Mouse (Mus musculus) stomach, embryonic 16.5 days (tissue): ENCODE measurements around the gene Clcn1. TPM values are rescaled to one million over a fixed set of nuclear protein-coding genes. Genes with fewer than 3 reads are reported as not detected.
A peak's percentile ranks its signal among the peaks of the same experiment; 100 is the strongest.

ENCODE experiments used
- ATAC-seq: fragments of 200-750 bp; cut with Nextera tagmentation; 2 replicates; pipeline ENCODE4 v1.8.0; 2017; ENCODE audit warnings: moderate number of reproducible peaks, moderate TSS enrichment; ENCODE audit not compliant: insufficient read depth, low FRiP score
- H3K27ac ChIP-seq: fragments of 300-500 bp; sonication (generic); 2 replicates; pipeline ENCODE4 v1.5.1; 2014; ENCODE audit warnings: low read length
- H3K27me3 ChIP-seq: fragments of 300-500 bp; sonication (generic); 2 replicates; pipeline ENCODE4 v1.6.1; 2014; ENCODE audit warnings: low read length, control low read depth, mixed read lengths; ENCODE audit not compliant: control insufficient read depth, insufficient read depth
- H3K36me3 ChIP-seq: fragments of 300-500 bp; sonication (generic); 2 replicates; pipeline ENCODE4 v1.6.1; 2014; ENCODE audit warnings: low read length; ENCODE audit not compliant: control insufficient read depth, insufficient read depth
- H3K4me1 ChIP-seq: fragments of 300-500 bp; sonication (generic); 2 replicates; pipeline ENCODE4 v1.6.1; 2014; ENCODE audit warnings: low read length, control low read depth, mixed read lengths; ENCODE audit not compliant: control insufficient read depth, insufficient read depth
- H3K4me2 ChIP-seq: fragments of 300-500 bp; sonication (generic); 2 replicates; pipeline ENCODE4 v1.6.1; 2014; ENCODE audit warnings: low read depth, low read length, mixed read lengths
- H3K4me3 ChIP-seq: fragments of 300-500 bp; sonication (generic); replicated peaks from 2 replicates; pipeline ENCODE4 v1.5.1; 2014; ENCODE audit warnings: mild to moderate bottlenecking, low read length
- H3K9ac ChIP-seq: fragments of 300-500 bp; sonication (generic); 2 replicates; pipeline ENCODE4 v1.6.1; 2014; ENCODE audit warnings: low read length
- H3K9me3 ChIP-seq: fragments of 300-500 bp; sonication (generic); replicated peaks from 2 replicates; pipeline ENCODE4 v1.6.1; 2016; ENCODE audit warnings: low read length, control low read depth; ENCODE audit not compliant: control insufficient read depth
- WGBS: fragments of 180-500 bp; shearing (Covaris S2); extraction: QIAGEN DNeasy Blood & Tissue Kit; methylation state at CpG from one replicate; pipeline ENCODE4 v1.1.7; 2014; 5-methylcytosine and 5-hydroxymethylcytosine counted together
- polyA plus RNA-seq: library from polyadenylated mRNA; unstranded; fragments of >200 nt; fragmentation: Nextera tagmentation; extraction: Ambion mirVana; gene quantifications from 2 replicates; pipeline ENCODE4 v1.2.1, GENCODE M21; 2015

The Clcn1 gene
- polyA plus RNA-seq, 1 experiment from 2014 or later, result 0.18 TPM

DNA sequence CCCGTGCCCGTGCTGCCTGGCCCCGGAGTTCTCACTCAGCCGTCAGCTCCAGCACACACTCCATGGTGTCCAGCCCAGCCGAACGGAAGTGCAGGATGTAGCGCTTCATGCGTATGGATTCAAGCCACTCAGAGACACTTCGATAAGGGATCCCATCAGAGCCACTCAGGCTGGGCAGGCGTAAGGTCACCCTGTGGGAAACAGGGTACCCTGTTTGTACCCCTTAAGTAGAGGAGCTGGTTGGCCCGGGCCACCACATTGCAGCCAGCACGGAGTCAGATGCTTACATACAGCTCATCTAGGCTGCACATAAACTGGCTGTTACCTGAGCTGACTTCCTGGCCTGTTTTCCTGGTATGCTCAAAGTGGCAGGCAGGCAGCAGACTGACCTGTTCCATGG lies 72.4 kb downstream of the Clcn1 start:
- H3K4me3 ChIP-seq, result no peak overlapping the region
- H3K27ac ChIP-seq, result peak overlapping the region; percentile 47
- peaks cover 39% of the 10 kb centered on the region for H3K36me3 ChIP-seq
- H3K9ac ChIP-seq, result no peak overlapping the region
- no peak for ATAC-seq
- 89% methylated on average over 12 of the region's 12 CpGs for WGBS
- H3K9me3 ChIP-seq, result no peaks in the 10 kb centered on the region
- no peak overlapping the region for H3K4me2 ChIP-seq
- no peaks in the 10 kb centered on the region for H3K27me3 ChIP-seq
- H3K4me1 ChIP-seq, result peaks cover 33% of the 10 kb centered on the region

DNA sequence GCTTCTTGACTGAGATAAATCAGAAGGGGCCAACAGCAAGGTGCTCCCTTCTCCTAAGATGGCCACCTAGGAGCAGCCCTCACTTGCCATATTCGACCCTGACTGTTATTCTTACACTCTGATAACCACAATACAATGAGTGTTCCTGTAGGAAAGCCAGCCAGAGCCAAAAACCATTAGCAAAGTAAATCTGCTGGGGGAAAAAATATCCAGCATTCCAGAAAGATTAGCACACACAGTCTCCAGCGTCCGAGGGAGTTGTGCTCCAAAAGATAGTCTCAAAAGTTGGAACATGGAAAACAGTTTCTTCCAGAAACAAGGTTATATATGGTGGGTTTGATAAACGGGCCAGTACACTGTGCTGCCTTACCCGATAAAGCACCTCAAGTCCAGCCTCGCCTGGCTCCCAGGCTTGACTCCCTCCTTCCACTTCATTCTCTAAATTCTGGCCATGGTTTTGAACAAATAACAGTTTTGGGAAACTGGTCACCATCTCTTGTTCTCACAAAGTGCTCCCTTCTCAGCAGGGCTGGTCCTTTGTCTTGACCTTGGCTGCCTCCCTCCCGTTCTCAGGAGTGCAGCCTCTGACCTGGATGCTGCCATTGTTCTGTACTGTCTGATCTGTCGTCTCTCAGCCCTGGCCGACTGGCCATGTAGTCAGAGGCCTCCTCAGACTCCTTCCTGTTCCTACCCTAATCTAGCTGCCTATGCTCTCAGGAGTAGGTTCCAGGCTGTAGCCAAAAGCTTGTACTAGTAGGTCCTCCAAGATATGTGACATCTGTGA lies 73.1 kb downstream of the Clcn1 start:
- Histone ChIP-seq H3K27ac (peak overlapping the region; percentile 47), H3K9me3 (no peaks in the 10 kb centered on the region), H3K27me3 (no peaks in the 10 kb centered on the region), H3K9ac (0 out of 2 replicates have a peak overlapping the region, but pooled peaks have one; percentile 7), H3K4me2 (no peak overlapping the region), H3K4me3 (no peak overlapping the region), H3K4me1 (peaks cover 27% of the 10 kb centered on the region), H3K36me3 (peaks cover 39% of the 10 kb centered on the region)
- no peak for ATAC-seq
- 57% methylated on average over 9 of the region's 9 CpGs for WGBS

DNA sequence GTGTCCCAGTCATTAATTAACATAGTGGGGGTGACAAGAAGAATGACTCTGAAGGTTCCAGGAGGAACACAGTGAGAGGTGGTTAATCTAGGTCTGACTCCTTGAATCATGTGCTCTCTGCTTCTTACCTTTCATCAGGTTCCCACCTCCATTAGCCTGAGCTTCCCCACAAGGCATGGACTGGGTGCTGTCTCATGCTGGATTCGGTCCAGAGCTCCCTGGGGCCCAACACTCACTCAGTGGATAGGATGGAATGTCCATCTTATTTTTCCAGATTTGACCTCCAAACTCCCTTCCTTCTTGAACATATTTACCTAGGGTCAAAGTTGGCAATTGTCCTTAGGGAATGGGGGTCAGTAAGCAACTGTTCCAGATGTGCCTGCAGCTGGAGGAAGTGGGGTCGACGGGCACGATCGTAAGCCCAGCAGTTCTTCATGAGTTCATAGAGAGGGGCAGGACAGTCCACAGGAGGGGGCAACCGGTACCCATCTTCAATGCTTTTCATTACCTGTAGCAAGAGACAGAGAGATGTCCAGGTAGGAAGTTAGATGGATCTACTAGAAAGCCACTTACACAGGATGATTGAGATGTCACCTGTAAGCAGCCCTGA lies 73.9 kb downstream of the Clcn1 start:
- H3K4me3 ChIP-seq, result no peak overlapping the region
- peaks cover 21% of the 10 kb centered on the region for H3K4me1 ChIP-seq
- H3K4me2 ChIP-seq, result no peak overlapping the region
- H3K9ac ChIP-seq, result no peak overlapping the region
- 83% methylated on average over 6 of the region's 6 CpGs for WGBS
- H3K27ac ChIP-seq, result no peak overlapping the region
- H3K9me3 ChIP-seq, result no peaks in the 10 kb centered on the region
- no peaks in the 10 kb centered on the region for H3K27me3 ChIP-seq
- no peak for ATAC-seq
- peaks cover 39% of the 10 kb centered on the region for H3K36me3 ChIP-seq

DNA sequence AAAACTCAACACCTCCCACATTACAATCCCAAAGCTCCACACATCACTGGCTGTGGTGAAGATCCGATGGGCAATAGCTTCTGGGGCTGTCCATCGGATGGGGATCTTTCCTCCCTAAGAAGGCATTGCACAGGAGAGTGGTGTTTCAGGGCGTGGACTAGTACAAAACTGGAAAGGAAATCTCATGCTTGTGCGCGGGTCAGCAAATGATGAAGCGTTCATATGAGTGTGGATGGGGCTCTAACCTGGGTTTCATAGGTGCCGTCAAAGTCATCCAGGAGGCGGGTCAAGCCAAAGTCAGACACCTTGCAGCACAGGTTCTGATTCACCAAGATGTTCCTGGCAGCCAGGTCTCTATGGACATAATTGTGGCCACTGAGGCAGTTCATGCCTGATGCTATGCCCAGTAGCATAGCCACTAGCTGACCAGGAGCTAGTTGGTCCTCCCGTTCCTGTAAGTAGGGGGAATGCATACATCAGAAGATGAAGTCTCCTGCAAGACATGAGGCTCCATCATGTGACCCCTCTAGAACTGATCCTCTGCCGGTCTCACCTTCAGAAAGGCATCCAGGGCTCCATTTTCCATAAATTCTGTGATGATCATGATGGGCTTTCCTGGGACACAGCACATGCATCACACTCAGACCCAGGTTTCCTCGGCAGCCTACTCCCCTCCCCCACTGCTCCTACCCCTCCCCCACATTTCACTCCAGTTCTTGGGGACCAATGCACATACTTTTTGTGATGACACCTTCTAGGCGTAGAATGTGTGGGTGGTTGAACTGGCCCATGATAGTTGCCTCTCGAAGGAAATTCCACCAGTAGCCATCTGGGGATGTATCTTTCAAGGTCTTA lies 74.8 kb downstream of the Clcn1 start:
- H3K27me3 ChIP-seq, result no peaks in the 10 kb centered on the region
- no peaks in the 10 kb centered on the region for H3K9me3 ChIP-seq
- H3K4me2 ChIP-seq, result no peak overlapping the region
- peaks cover 33% of the 10 kb centered on the region for H3K36me3 ChIP-seq
- H3K9ac ChIP-seq, result no peak overlapping the region
- ATAC-seq, result no peak
- H3K27ac ChIP-seq, result no peak overlapping the region
- H3K4me1 ChIP-seq, result peaks cover 19% of the 10 kb centered on the region
- WGBS, result 90% methylated on average over 13 of the region's 13 CpGs
- no peak overlapping the region for H3K4me3 ChIP-seq

DNA sequence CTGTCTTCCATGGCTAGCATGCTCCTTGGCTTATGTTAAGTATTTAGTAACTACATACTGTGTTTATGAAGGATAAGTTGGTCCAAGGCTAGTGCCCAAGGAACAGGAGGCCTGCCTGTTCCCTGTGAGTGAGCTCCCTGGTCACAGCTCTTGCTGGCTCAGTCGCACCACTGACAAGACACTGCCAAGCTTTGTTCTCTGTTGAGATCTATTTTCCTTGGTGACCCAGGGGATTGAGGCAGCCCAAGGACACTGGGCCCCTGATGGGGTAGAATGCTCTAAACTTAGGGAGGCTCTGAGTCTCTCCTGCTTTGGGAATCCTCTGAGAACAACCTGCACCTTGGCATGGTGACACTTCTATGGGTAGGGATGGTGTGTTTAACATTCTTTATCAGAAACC lies 75.6 kb downstream of the Clcn1 start:
- no peak overlapping the region for H3K4me3 ChIP-seq
- no peaks in the 10 kb centered on the region for H3K9me3 ChIP-seq
- no peaks in the 10 kb centered on the region for H3K27me3 ChIP-seq
- no peak overlapping the region for H3K4me2 ChIP-seq
- no peak overlapping the region for H3K9ac ChIP-seq
- no peak overlapping the region for H3K27ac ChIP-seq
- no peak for ATAC-seq
- H3K36me3 ChIP-seq, result peaks cover 31% of the 10 kb centered on the region
- H3K4me1 ChIP-seq, result peaks cover 15% of the 10 kb centered on the region
- WGBS, result 78% methylated on average over 1 of the region's 1 CpGs

DNA sequence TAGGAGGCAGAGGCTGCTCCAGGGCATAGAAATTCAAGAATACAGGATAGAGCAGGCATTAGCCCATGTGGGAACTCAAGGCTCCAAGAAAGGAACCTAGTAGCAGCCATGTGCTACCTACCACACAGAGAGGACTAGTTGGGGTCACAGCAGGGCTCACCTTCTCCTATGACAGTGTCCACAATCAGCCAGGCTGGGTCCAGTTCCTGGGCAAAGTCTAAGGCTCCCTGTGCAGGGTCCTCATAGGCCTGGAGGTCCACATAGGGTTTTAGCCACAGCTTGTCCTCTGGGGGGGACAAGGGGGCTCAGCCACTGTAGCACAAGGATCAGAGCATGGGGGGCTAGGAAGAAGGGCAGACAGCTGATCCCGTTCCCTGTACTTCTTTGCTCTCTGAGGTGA lies 76.0 kb downstream of the Clcn1 start:
- Histone ChIP-seq H3K36me3 (peaks cover 31% of the 10 kb centered on the region), H3K9me3 (no peaks in the 10 kb centered on the region), H3K9ac (no peak overlapping the region), H3K27me3 (no peaks in the 10 kb centered on the region), H3K4me2 (no peak overlapping the region), H3K4me1 (peaks cover 11% of the 10 kb centered on the region), H3K27ac (no peak overlapping the region), H3K4me3 (no peak overlapping the region)
- 59% methylated on average over 1 of the region's 1 CpGs for WGBS
- ATAC-seq, result no peak

DNA sequence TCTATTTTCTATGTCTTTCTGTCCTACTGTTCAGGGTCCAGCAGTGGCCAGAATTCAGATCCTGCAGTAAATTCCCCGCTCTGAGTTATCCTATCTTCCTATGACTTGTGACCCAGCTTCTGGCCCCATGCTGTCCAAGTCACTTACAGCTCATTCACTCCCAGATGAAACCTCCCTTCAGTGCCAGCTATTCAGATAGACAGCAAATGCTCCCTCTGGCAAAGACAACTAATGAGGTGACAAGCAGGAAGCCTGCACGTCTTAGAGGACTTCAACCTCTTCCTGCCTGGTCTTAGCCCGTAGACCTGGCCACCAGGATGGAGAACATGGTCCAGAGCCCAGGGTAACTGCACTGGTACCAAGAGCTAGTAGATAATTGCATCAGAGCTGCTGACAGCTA lies 76.5 kb downstream of the Clcn1 start:
- ATAC-seq, result no peak
- 66% methylated on average over 3 of the region's 3 CpGs for WGBS

DNA sequence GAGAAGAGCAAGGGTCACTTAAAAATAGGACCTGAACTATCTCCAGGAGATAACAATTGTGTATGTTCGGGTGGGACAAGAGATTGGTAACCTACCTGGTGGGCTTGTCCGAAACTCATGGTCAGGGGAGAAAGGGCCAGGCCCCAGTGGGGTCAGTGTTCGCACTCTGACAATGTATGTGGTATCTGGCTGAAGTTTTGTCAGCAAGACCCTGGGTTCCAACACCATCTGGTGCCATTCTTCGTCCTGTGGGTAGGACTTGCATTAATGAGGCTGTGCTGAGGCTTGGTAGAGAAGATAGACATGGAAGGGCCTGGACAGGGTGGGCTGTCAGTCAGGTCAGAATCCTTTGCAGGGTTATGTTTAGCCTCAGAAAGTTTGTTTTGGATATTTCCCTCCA lies 77.6 kb downstream of the Clcn1 start:
- H3K36me3 ChIP-seq, result peaks cover 17% of the 10 kb centered on the region
- H3K4me3 ChIP-seq, result no peak overlapping the region
- H3K27ac ChIP-seq, result no peak overlapping the region
- H3K4me2 ChIP-seq, result no peak overlapping the region
- peaks cover 2% of the 10 kb centered on the region for H3K4me1 ChIP-seq
- no peak overlapping the region for H3K9ac ChIP-seq
- H3K27me3 ChIP-seq, result no peaks in the 10 kb centered on the region
- 85% methylated on average over 4 of the region's 4 CpGs for WGBS
- no peak for ATAC-seq
- H3K9me3 ChIP-seq, result no peaks in the 10 kb centered on the region

More for the DNA sequence above, 76.5 kb downstream of the Clcn1 start:
- Histone ChIP-seq H3K36me3 (peaks cover 26% of the 10 kb centered on the region), H3K9me3 (no peaks in the 10 kb centered on the region), H3K9ac (no peak overlapping the region), H3K27ac (no peak overlapping the region), H3K27me3 (no peaks in the 10 kb centered on the region), H3K4me2 (no peak overlapping the region), H3K4me1 (peaks cover 6% of the 10 kb centered on the region), H3K4me3 (no peak overlapping the region)

DNA sequence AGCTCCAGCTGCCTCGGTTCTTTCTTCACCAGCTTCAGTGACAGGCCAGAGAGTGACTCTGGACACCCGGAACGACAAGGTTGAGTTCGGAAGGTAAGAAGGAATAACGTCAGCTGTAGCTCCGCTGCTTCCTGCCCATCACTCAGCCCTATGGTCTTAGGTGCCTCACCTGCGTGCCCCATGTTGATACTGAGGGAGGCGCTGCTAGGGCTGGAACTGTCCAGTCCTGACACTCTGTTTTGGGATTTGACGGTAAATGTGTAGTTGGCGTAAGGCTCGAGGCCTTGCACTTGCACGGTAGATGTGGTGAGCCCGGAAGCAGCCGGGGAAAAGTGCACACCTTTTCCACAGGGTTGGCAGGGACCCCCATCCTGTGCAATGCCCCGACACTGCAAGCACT lies 78.1 kb downstream of the Clcn1 start:
- no peak for ATAC-seq
- peaks cover 11% of the 10 kb centered on the region for H3K36me3 ChIP-seq
- 90% methylated on average over 15 of the region's 15 CpGs for WGBS
- no peaks in the 10 kb centered on the region for H3K9me3 ChIP-seq
- H3K27me3 ChIP-seq, result no peaks in the 10 kb centered on the region
- H3K4me3 ChIP-seq, result no peak overlapping the region
- no peak overlapping the region for H3K27ac ChIP-seq
- no peak overlapping the region for H3K4me2 ChIP-seq
- no peak overlapping the region for H3K9ac ChIP-seq
- H3K4me1 ChIP-seq, result no peaks in the 10 kb centered on the region
